Mouse (Mus musculus): Measurements from ENCODE around the gene Gm10295. TPM values are rescaled to one million over a fixed set of nuclear protein-coding genes. Genes with fewer than 3 reads are reported as not detected.

Gene Gm10295
- polyA plus RNA-seq, 1 experiment, result not detected

DNA sequence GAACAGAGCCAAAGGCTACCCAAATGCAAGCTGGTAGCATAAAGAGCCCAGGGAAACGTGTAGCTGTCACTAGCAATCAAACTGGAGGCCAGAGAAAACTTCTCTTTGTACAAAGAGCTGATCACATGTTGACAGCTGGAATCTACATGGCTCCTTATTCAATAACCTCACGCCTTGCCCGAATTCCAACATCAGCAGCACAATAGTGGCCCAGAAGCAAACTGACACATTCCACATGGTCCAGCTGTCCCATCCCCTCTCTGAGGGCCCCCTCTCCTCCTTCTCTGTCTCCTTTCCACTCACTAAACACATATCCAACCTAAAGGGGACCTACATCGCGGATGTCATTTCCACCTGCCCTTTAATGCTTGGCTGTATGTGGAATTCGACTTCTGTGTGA, 26.7 kb upstream of the Gm10295 start:
- Histone ChIP-seq H3ac (ENCODE audit: control insufficient read depth, insufficient read length) (no peak overlapping the region), H3K4me3 (no peak overlapping the region), H3K4me2 (ENCODE audit: low read depth) (no peak overlapping the region), H3K79me2 (ENCODE audit: control insufficient read depth, insufficient read depth) (no peaks in the 10 kb centered on the region), H3K27me3 (ENCODE audit: control insufficient read depth, insufficient read depth, insufficient read length) (no peaks in the 10 kb centered on the region), H3K36me3 (ENCODE audit: control insufficient read depth, insufficient read depth) (no peaks in the 10 kb centered on the region)
- no peak for TF ChIP-seq REST (IDR thresholded peaks at IDR 0.05; ENCODE audit: insufficient read depth, insufficient read length)
- TF ChIP-seq TCF12 (IDR thresholded peaks at IDR 0.05; ENCODE audit: insufficient read depth, poor library complexity, severe bottlenecking), result no peak
- TF ChIP-seq TCF3 (IDR thresholded peaks at IDR 0.05; ENCODE audit: insufficient read length, low read depth), result no peak
- no peak for TF ChIP-seq POLR2A (IDR thresholded peaks at IDR 0.05; ENCODE audit: insufficient read length, low read depth)
- TF ChIP-seq SRF (IDR thresholded peaks at IDR 0.05; ENCODE audit: control insufficient read depth, insufficient read length, low read depth), result no peak
- TF ChIP-seq POLR2AphosphoS2 (IDR thresholded peaks at IDR 0.05; ENCODE audit: insufficient read length, low read depth), result no peak
- no peak for TF ChIP-seq MYOG (IDR thresholded peaks at IDR 0.05; ENCODE audit: control insufficient read depth in 1 of 3, insufficient read depth in 1 of 3, insufficient read length in 2 of 3, low read depth in 2 of 3)
- no peak for TF ChIP-seq MYOD1 (IDR thresholded peaks at IDR 0.05; ENCODE audit: control insufficient read depth in 1 of 3, insufficient read length in 2 of 3, low read depth in 2 of 3)
- no peak for TF ChIP-seq E2F4 (IDR thresholded peaks at IDR 0.05; ENCODE audit: insufficient read depth)
- TF ChIP-seq MAX (IDR thresholded peaks at IDR 0.05; ENCODE audit: low read depth), result no peak
- TF ChIP-seq CEBPB (IDR thresholded peaks at IDR 0.05; ENCODE audit: insufficient read depth, poor library complexity, severe bottlenecking), result no peak
- no peak for TF ChIP-seq USF1 (IDR thresholded peaks at IDR 0.05; ENCODE audit: low read depth)

GRCm38 (mm10) chr7:71374059-71374458, 22.8 kb upstream of the Gm10295 start:
- H3K36me3 ChIP-seq (ENCODE audit: control insufficient read depth, insufficient read depth), result no peaks in the 10 kb centered on the region
- H3K79me2 ChIP-seq (ENCODE audit: control insufficient read depth, insufficient read depth), result no peaks in the 10 kb centered on the region
- no peaks in the 10 kb centered on the region for H3K27me3 ChIP-seq (ENCODE audit: control insufficient read depth, insufficient read depth, insufficient read length)
- no peak overlapping the region for H3K4me2 ChIP-seq (ENCODE audit: low read depth)
- H3K4me3 ChIP-seq, result no peak overlapping the region
- TF ChIP-seq MAX (IDR thresholded peaks at IDR 0.05; ENCODE audit: low read depth), result no peak
- no peak overlapping the region for H3ac ChIP-seq (ENCODE audit: control insufficient read depth, insufficient read length)

DNA sequence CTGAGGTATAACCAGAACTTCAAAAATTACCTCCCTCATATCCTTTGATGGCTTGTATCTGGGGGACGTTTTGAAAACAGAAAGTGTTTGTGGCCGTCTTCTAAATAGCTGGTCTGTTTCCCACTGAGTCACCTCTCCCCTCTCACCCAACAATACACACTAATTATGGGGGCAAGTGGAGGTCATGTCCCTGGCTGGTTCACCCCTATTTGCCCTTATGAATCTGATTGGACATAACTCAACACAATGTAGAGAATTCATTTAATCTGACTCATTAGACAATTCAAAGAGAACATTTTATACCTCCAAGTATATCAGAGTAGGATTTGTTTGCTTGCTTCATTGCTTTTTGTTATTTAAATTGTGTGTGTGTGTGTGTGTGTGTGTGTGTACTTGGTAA, 20.6 kb upstream of the Gm10295 start:
- Histone ChIP-seq H3K79me2 (ENCODE audit: control insufficient read depth, insufficient read depth) (no peaks in the 10 kb centered on the region), H3K27me3 (ENCODE audit: control insufficient read depth, insufficient read depth, insufficient read length) (no peaks in the 10 kb centered on the region), H3K4me2 (ENCODE audit: low read depth) (no peak overlapping the region), H3ac (ENCODE audit: control insufficient read depth, insufficient read length) (no peak overlapping the region), H3K36me3 (ENCODE audit: control insufficient read depth, insufficient read depth) (no peaks in the 10 kb centered on the region), H3K4me3 (no peak overlapping the region)
- TF ChIP-seq SRF (IDR thresholded peaks at IDR 0.05; ENCODE audit: control insufficient read depth, insufficient read length, low read depth) (no peak), REST (IDR thresholded peaks at IDR 0.05; ENCODE audit: insufficient read depth, insufficient read length) (no peak), TCF12 (IDR thresholded peaks at IDR 0.05; ENCODE audit: insufficient read depth, poor library complexity, severe bottlenecking) (no peak), USF1 (IDR thresholded peaks at IDR 0.05; ENCODE audit: low read depth) (no peak), POLR2AphosphoS2 (IDR thresholded peaks at IDR 0.05; ENCODE audit: insufficient read length, low read depth) (no peak), CEBPB (IDR thresholded peaks at IDR 0.05; ENCODE audit: insufficient read depth, poor library complexity, severe bottlenecking) (no peak), POLR2A (IDR thresholded peaks at IDR 0.05; ENCODE audit: insufficient read length, low read depth) (no peak), MAX (IDR thresholded peaks at IDR 0.05; ENCODE audit: low read depth) (no peak), TCF3 (IDR thresholded peaks at IDR 0.05; ENCODE audit: insufficient read length, low read depth) (no peak), MYOG (IDR thresholded peaks at IDR 0.05; ENCODE audit: control insufficient read depth in 1 of 3, insufficient read depth in 1 of 3, insufficient read length in 2 of 3, low read depth in 2 of 3) (no peak), MYOD1 (IDR thresholded peaks at IDR 0.05; ENCODE audit: control insufficient read depth in 1 of 3, insufficient read length in 2 of 3, low read depth in 2 of 3) (no peak), E2F4 (IDR thresholded peaks at IDR 0.05; ENCODE audit: insufficient read depth) (no peak)

- Histone ChIP-seq H3K4me2 (ENCODE audit: low read depth) (no peak overlapping the region), H3K4me3 (no peak overlapping the region), H3K36me3 (ENCODE audit: control insufficient read depth, insufficient read depth) (no peaks in the 10 kb centered on the region), H3ac (ENCODE audit: control insufficient read depth, insufficient read length) (no peak overlapping the region), H3K27me3 (ENCODE audit: control insufficient read depth, insufficient read depth, insufficient read length) (no peaks in the 10 kb centered on the region), H3K79me2 (ENCODE audit: control insufficient read depth, insufficient read depth) (no peaks in the 10 kb centered on the region)
- TF ChIP-seq SRF (IDR thresholded peaks at IDR 0.05; ENCODE audit: control insufficient read depth, insufficient read length, low read depth) (no peak), MAX (IDR thresholded peaks at IDR 0.05; ENCODE audit: low read depth) (no peak), CEBPB (IDR thresholded peaks at IDR 0.05; ENCODE audit: insufficient read depth, poor library complexity, severe bottlenecking) (no peak), POLR2A (IDR thresholded peaks at IDR 0.05; ENCODE audit: insufficient read length, low read depth) (no peak), REST (IDR thresholded peaks at IDR 0.05; ENCODE audit: insufficient read depth, insufficient read length) (no peak), MYOD1 (IDR thresholded peaks at IDR 0.05; ENCODE audit: control insufficient read depth in 1 of 3, insufficient read length in 2 of 3, low read depth in 2 of 3) (no peak)
Measured at GRCm38 (mm10) chr7:71370746-71371145, 19.5 kb upstream of the Gm10295 start.

- Histone ChIP-seq H3K4me2 (ENCODE audit: low read depth) (no peak overlapping the region), H3K79me2 (ENCODE audit: control insufficient read depth, insufficient read depth) (no peaks in the 10 kb centered on the region), H3K4me3 (no peak overlapping the region), H3ac (ENCODE audit: control insufficient read depth, insufficient read length) (no peak overlapping the region), H3K36me3 (ENCODE audit: control insufficient read depth, insufficient read depth) (no peaks in the 10 kb centered on the region), H3K27me3 (ENCODE audit: control insufficient read depth, insufficient read depth, insufficient read length) (no peaks in the 10 kb centered on the region)
- no peak for TF ChIP-seq POLR2A (IDR thresholded peaks at IDR 0.05; ENCODE audit: insufficient read length, low read depth)
- TF ChIP-seq USF1 (IDR thresholded peaks at IDR 0.05; ENCODE audit: low read depth), result no peak
- TF ChIP-seq MYOG (IDR thresholded peaks at IDR 0.05; ENCODE audit: control insufficient read depth in 1 of 3, insufficient read depth in 1 of 3, insufficient read length in 2 of 3, low read depth in 2 of 3), result no peak
- TF ChIP-seq POLR2AphosphoS2 (IDR thresholded peaks at IDR 0.05; ENCODE audit: insufficient read length, low read depth), result no peak
- no peak for TF ChIP-seq REST (IDR thresholded peaks at IDR 0.05; ENCODE audit: insufficient read depth, insufficient read length)
- TF ChIP-seq CEBPB (IDR thresholded peaks at IDR 0.05; ENCODE audit: insufficient read depth, poor library complexity, severe bottlenecking), result no peak
- TF ChIP-seq MYOD1 (IDR thresholded peaks at IDR 0.05; ENCODE audit: control insufficient read depth in 1 of 3, insufficient read length in 2 of 3, low read depth in 2 of 3), result no peak
- TF ChIP-seq E2F4 (IDR thresholded peaks at IDR 0.05; ENCODE audit: insufficient read depth), result no peak
- TF ChIP-seq TCF12 (IDR thresholded peaks at IDR 0.05; ENCODE audit: insufficient read depth, poor library complexity, severe bottlenecking), result no peak
- TF ChIP-seq TCF3 (IDR thresholded peaks at IDR 0.05; ENCODE audit: insufficient read length, low read depth), result no peak
- no peak for TF ChIP-seq MAX (IDR thresholded peaks at IDR 0.05; ENCODE audit: low read depth)
- no peak for TF ChIP-seq SRF (IDR thresholded peaks at IDR 0.05; ENCODE audit: control insufficient read depth, insufficient read length, low read depth)
Measured at GRCm38 (mm10) chr7:71370128-71370527, 18.8 kb upstream of the Gm10295 start.
